Mouse (Mus musculus): ENCODE measurements around the gene Zfp786. TPM values are rescaled to one million over a fixed set of nuclear protein-coding genes. Genes with fewer than 3 reads are reported as not detected.
A peak's percentile ranks its signal among the peaks of the same experiment; 100 is the strongest.

Zfp786 gene
- total RNA-seq, 4 experiments from 2014 or later = 4.9 to 5.7 (median 5.0) TPM

- DNase-seq (ENCODE audit: low spot score in 2 of 2) = no peak
These were observed 9.4 kb downstream of the Zfp786 start for GRCm38 (mm10) chr6:47821236-47821635.

GRCm38 (mm10) chr6:47819626-47820325 is 10.9 kb downstream of the Zfp786 start:
- DNase-seq (ENCODE audit: low spot score in 2 of 2) = no peak

GRCm38 (mm10) chr6:47818721-47819120 is 11.9 kb downstream of the Zfp786 start:
- no peak for DNase-seq (ENCODE audit: low spot score in 2 of 2)

GRCm38 (mm10) chr6:47816151-47816550 is 14.5 kb downstream of the Zfp786 start:
- no peak for DNase-seq (ENCODE audit: low spot score in 2 of 2)

GRCm38 (mm10) chr6:47813257-47813878 is 17.3 kb downstream of the Zfp786 start, which contains the start of gene Pdia4:
Gene Pdia4 (minus strand): TSS chr6:47813430.
- peak; percentile 97 to 98 for DNase-seq (ENCODE audit: low spot score in 2 of 2)

- no peak for DNase-seq (ENCODE audit: low spot score in 2 of 2)
These were observed 18.3 kb downstream of the Zfp786 start for GRCm38 (mm10) chr6:47812271-47812915.

GRCm38 (mm10) chr6:47811324-47811723 is 19.3 kb downstream of the Zfp786 start:
- DNase-seq (ENCODE audit: low spot score in 2 of 2) = no peak

GRCm38 (mm10) chr6:47810181-47810580 is 20.5 kb downstream of the Zfp786 start:
- DNase-seq (ENCODE audit: low spot score in 2 of 2) = no peak

GRCm38 (mm10) chr6:47809053-47809452 is 21.6 kb downstream of the Zfp786 start:
- DNase-seq (ENCODE audit: low spot score in 2 of 2) = no peak

- DNase-seq (ENCODE audit: low spot score in 2 of 2) = no peak
These were observed 22.1 kb downstream of the Zfp786 start for GRCm38 (mm10) chr6:47808545-47808944.

GRCm38 (mm10) chr6:47807419-47807818 is 23.2 kb downstream of the Zfp786 start:
- DNase-seq (ENCODE audit: low spot score in 2 of 2) = no peak

GRCm38 (mm10) chr6:47805520-47805919 is 25.1 kb downstream of the Zfp786 start:
- no peak for DNase-seq (ENCODE audit: low spot score in 2 of 2)

- DNase-seq (ENCODE audit: low spot score in 2 of 2) = peak in 1 of 2 experiments; percentile 34
These were observed 31.6 kb downstream of the Zfp786 start for GRCm38 (mm10) chr6:47799079-47799478.

GRCm38 (mm10) chr6:47794106-47794830 is 36.4 kb downstream of the Zfp786 start:
- DNase-seq (ENCODE audit: low spot score in 2 of 2) = no peak

- no peak for DNase-seq (ENCODE audit: low spot score in 2 of 2)
These were observed 37.4 kb downstream of the Zfp786 start for GRCm38 (mm10) chr6:47793284-47793683.

- DNase-seq (ENCODE audit: low spot score in 2 of 2) = no peak
These were observed 38.1 kb downstream of the Zfp786 start for GRCm38 (mm10) chr6:47792533-47792932.

GRCm38 (mm10) chr6:47790745-47791144 is 39.9 kb downstream of the Zfp786 start:
- no peak for DNase-seq (ENCODE audit: low spot score in 2 of 2)

GRCm38 (mm10) chr6:47788821-47789220 is 41.8 kb downstream of the Zfp786 start:
- DNase-seq (ENCODE audit: low spot score in 2 of 2) = no peak

GRCm38 (mm10) chr6:47787941-47788736 is 42.5 kb downstream of the Zfp786 start:
- peak; percentile 86 to 88 for DNase-seq (ENCODE audit: low spot score in 2 of 2)

- no peak for DNase-seq (ENCODE audit: low spot score in 2 of 2)
These were observed 45.8 kb downstream of the Zfp786 start for GRCm38 (mm10) chr6:47784707-47785412.
